Mouse (Mus musculus) ES-E14 (cell line): ENCODE measurements at regions not wholly inside any gene's neighbourhood (a gene's known extent, or its start where the extent isn't known, plus 50 kb on each side); places are given as distances from the start of the nearest gene placed in this dataset.

ENCODE experiments used
- CHD2 ChIP-seq: IDR thresholded peaks from 2 replicates; pipeline ENCODE4 v1.6.1; 2014; ENCODE audit warnings: mild to moderate bottlenecking, low read depth, low read length, inconsistent platforms
- HCFC1 ChIP-seq: IDR thresholded peaks from 2 replicates; pipeline ENCODE4 v1.6.1; 2012; ENCODE audit warnings: low read length, inconsistent platforms, borderline replicate concordance; ENCODE audit not compliant: insufficient read depth
- MAFK ChIP-seq: IDR thresholded peaks from 2 replicates; pipeline ENCODE4 v1.6.1; 2014; ENCODE audit warnings: mild to moderate bottlenecking, low read depth, low read length, inconsistent platforms; ENCODE audit not compliant: insufficient read depth
- ZC3H11A ChIP-seq: IDR thresholded peaks from 2 replicates; pipeline ENCODE4 v1.6.1; 2012; ENCODE audit warnings: low read depth, mild to moderate bottlenecking, inconsistent platforms, low read length, borderline replicate concordance
- ZNF384 ChIP-seq: IDR thresholded peaks from 2 replicates; pipeline ENCODE4 v1.6.1; 2012; ENCODE audit warnings: low read depth, low read length, inconsistent platforms

DNA sequence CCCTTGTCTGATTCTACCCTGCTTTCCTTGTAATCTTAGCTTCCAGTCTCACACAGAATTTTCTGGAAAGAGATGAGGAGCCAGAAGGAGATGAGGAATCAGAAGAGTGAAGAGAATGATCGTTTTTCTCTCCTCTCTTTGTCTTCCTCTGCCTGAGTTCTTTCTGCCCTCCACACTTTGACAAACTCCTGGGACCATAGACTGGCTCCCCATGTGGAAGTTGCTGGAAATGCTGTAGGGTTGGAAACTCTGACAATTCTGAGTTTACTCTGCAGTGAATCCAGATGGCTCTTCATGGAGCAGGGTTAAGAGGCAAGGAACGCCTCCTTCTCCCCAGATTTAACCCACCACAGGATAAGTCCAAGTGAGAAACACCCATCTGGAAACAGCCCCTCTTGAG lies 408.7 kb downstream of the Tns1 start:
- TF ChIP-seq HCFC1 (no peak), ZNF384 (no peak), CHD2 (no peak), ZC3H11A (no peak), MAFK (no peak)
